Mouse (Mus musculus): Measurements from ENCODE around the gene Gmds.

- TF ChIP-seq EP300 (IDR thresholded peaks at IDR 0.05; ENCODE audit: insufficient read depth, low read depth, low read length), result no peak
- TF ChIP-seq CTCF (IDR thresholded peaks at IDR 0.05; ENCODE audit: low read depth, low read length), result no peak
These were observed 411.9 kb downstream of the Gmds start for GRCm38 (mm10) chr13:31926599-31926998.

Data from ES-Bruce4 (cell line).